Mouse (Mus musculus) neural tube, embryonic 13.5 days (tissue): ENCODE results near the gene Sypl. TPM values are rescaled to one million over a fixed set of nuclear protein-coding genes. Genes with fewer than 3 reads are reported as not detected.

Experiments
- ATAC-seq: fragments of 200-750 bp; cut with Nextera tagmentation; 2 replicates; pipeline ENCODE4 v1.8.0; 2017; ENCODE audit warnings: low read depth, mild to moderate bottlenecking, moderate TSS enrichment, moderate library complexity
- H3K27ac ChIP-seq: fragments of 300-500 bp; sonication (generic); replicated peaks from 2 replicates; pipeline ENCODE4 v1.5.1; 2015; ENCODE audit warnings: moderate library complexity, mild to moderate bottlenecking, inconsistent platforms
- H3K27me3 ChIP-seq: fragments of 300-500 bp; sonication (generic); 2 replicates; pipeline ENCODE4 v1.6.1; 2015; ENCODE audit warnings: mild to moderate bottlenecking, inconsistent platforms
- H3K36me3 ChIP-seq: fragments of 300-500 bp; sonication (generic); 2 replicates; pipeline ENCODE4 v1.6.1; 2015; ENCODE audit warnings: mild to moderate bottlenecking, inconsistent platforms
- H3K4me1 ChIP-seq: fragments of 300-500 bp; sonication (generic); replicated peaks from 2 replicates; pipeline ENCODE4 v1.6.1; 2015; ENCODE audit warnings: inconsistent platforms
- H3K4me2 ChIP-seq: fragments of 300-500 bp; sonication (generic); 2 replicates; pipeline ENCODE4 v1.6.1; 2015; ENCODE audit warnings: inconsistent platforms, mild to moderate bottlenecking, moderate library complexity
- H3K4me3 ChIP-seq: fragments of 300-500 bp; sonication (generic); 2 replicates; pipeline ENCODE4 v1.5.1; 2015; ENCODE audit warnings: mild to moderate bottlenecking, inconsistent platforms
- H3K9ac ChIP-seq: fragments of 300-500 bp; sonication (generic); 2 replicates; pipeline ENCODE4 v1.6.1; 2015; ENCODE audit warnings: moderate library complexity, mild to moderate bottlenecking, inconsistent platforms
- H3K9me3 ChIP-seq: fragments of 300-500 bp; sonication (generic); 2 replicates; pipeline ENCODE4 v1.6.1; 2016; ENCODE audit warnings: inconsistent platforms
- WGBS: fragments of 180-500 bp; shearing (Covaris S2); methylation state at CpG from one replicate; pipeline ENCODE4 v1.1.7; 2015; 5-methylcytosine and 5-hydroxymethylcytosine counted together
- polyA plus RNA-seq: library from polyadenylated mRNA; unstranded; fragments of >200 nt; fragmentation: Nextera tagmentation; extraction: Ambion mirVana; gene quantifications from 2 replicates; pipeline ENCODE4 v1.2.1, GENCODE M21; 2015

Gene Sypl
- polyA plus RNA-seq, 1 experiment from 2014 or later, result 39.8 TPM

DNA sequence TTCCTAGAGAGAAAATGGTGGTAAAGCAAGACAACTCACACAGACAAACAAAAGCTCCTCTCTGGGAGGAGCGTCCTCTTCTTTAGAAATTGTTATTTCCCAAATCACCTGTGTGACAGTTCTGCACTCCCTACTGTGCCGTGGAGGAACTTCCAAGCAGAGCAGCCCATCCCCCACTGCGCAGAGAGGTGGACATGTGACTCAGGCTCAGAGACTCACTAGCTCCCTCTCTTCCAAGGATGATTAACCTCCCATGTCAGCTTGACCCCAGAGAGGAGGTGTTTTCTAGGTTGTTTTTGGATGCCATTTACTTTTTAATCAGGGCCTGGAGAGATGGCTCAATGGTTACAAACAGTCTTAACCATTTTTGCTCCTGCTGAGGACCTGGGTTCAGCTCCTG lies 29.4 kb upstream of the Sypl start:
- Histone ChIP-seq H3K4me2 (no peak overlapping the region), H3K27me3 (0 out of 2 replicates have a peak, but pooled peaks cover 7% of the 10 kb centered on the region), H3K4me1 (peaks cover 22% of the 10 kb centered on the region), H3K36me3 (no peaks in the 10 kb centered on the region), H3K9me3 (no peaks in the 10 kb centered on the region), H3K9ac (no peak overlapping the region), H3K27ac (no peak overlapping the region), H3K4me3 (no peak overlapping the region)
- no peak for ATAC-seq
- whole genome bisulfite sequencing, result 36% methylated on average over 3 of the region's 3 CpGs

DNA sequence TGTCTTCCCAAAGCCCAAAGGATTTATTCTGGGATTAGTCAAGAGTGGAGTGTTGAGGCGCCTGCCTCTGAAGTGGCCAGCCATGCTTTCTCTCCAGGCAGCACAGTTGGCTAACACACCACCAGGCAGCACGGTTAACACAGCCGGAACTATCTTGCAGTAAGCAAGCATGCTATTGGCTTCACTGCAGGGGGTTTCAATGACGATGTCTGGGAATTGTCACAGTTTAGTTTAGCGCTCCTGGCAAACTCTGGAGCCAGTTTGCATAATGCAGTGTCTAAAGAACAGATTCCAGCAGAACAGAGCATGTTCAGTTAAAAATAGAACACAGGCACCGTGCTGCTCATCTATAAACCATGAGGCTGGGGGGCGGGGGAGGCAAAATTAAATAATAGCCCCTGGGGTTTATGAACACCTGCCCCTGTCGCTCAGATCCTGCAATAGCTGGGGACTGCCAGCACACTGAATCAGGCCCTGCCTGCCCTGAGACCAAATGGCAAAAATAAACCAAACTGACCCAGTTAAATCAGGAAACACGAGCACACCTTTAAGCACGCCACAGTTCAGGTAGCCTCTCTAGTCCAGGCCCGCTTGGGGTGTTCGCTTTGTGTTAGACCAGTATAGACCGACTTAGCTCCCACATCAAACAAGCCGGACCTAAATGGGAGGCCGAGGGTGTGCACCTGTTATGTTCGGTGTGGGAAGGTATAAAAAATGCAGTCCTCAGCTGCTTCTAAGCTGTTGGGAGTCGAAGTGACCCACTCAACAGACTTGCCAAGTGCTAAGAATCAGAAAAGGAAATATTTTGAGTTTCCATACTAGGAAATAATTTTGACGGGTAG lies 27.1 kb upstream of the Sypl start:
- Histone ChIP-seq H3K27me3 (0 out of 2 replicates have a peak, but pooled peaks cover 7% of the 10 kb centered on the region), H3K27ac (peak overlapping the region; percentile 73), H3K36me3 (no peaks in the 10 kb centered on the region), H3K9ac (no peak overlapping the region), H3K4me2 (peak overlapping the region; percentile 20), H3K4me1 (peaks cover 22% of the 10 kb centered on the region), H3K4me3 (no peak overlapping the region), H3K9me3 (no peaks in the 10 kb centered on the region)
- peak; percentile 77 for ATAC-seq
- 50% methylated on average over 18 of the region's 18 CpGs for WGBS

DNA sequence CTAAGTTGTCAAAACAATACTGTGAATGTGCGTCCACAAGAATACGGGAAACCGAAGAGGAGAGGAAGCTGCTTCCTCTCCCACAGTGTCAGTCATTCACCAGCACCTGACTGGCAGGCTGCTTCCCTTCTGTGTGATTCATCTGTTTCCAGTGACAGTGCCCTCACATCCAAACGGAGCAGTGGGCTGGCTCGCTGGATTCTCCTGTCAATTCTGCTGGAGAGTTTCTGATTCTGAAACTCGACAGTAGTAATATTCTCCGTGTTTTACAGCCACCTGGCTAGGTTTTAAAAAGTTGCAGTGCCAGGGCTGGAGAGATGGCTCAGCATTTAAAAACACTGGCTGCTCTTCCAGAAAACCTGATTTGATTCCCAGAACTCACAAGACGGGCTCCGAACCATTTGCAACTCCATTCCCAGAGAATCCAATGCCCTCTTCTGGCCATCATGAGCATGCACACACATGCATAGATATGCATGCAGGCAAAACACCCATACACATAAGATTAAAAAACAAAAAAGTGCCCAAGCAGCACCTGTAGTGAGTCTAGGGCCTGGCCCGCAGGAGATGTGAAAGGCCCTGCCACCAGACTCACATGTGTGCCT lies 26.4 kb upstream of the Sypl start:
- 79% methylated on average over 10 of the region's 10 CpGs for WGBS
- no peak for ATAC-seq
- no peak overlapping the region for H3K4me3 ChIP-seq
- H3K4me1 ChIP-seq, result peaks cover 22% of the 10 kb centered on the region
- H3K4me2 ChIP-seq, result no peak overlapping the region
- 0 out of 2 replicates have a peak, but pooled peaks cover 7% of the 10 kb centered on the region for H3K27me3 ChIP-seq
- no peak overlapping the region for H3K9ac ChIP-seq
- H3K36me3 ChIP-seq, result no peaks in the 10 kb centered on the region
- no peaks in the 10 kb centered on the region for H3K9me3 ChIP-seq
- H3K27ac ChIP-seq, result no peak overlapping the region; the same call in 1 of the 2 replicates

DNA sequence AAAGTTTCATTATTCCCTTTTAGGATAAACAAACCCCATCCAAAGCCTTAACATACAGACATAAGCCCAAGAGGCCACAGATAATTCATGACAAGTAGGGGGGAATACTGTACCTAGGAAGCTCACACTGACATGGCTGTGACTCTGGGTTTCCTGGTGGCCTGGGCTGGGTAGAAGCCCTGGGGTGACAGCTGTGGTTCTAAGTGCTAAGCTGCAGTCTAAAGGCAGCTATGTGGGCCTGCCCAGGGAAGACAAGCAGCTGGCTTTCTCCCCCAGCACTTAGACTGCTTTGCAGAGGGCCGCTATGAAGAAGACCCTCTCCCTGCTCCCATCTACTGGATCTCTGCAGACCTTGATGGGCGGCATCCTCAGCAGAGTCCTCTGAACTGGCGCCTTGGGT lies 25.5 kb upstream of the Sypl start:
- 43% methylated on average over 3 of the region's 3 CpGs for WGBS
- Histone ChIP-seq H3K27ac (no peak overlapping the region), H3K36me3 (no peaks in the 10 kb centered on the region), H3K4me2 (no peak overlapping the region), H3K4me1 (peaks cover 22% of the 10 kb centered on the region), H3K27me3 (0 out of 2 replicates have a peak, but pooled peaks cover 7% of the 10 kb centered on the region), H3K9me3 (no peaks in the 10 kb centered on the region), H3K4me3 (no peak overlapping the region), H3K9ac (no peak overlapping the region)
- no peak for ATAC-seq

DNA sequence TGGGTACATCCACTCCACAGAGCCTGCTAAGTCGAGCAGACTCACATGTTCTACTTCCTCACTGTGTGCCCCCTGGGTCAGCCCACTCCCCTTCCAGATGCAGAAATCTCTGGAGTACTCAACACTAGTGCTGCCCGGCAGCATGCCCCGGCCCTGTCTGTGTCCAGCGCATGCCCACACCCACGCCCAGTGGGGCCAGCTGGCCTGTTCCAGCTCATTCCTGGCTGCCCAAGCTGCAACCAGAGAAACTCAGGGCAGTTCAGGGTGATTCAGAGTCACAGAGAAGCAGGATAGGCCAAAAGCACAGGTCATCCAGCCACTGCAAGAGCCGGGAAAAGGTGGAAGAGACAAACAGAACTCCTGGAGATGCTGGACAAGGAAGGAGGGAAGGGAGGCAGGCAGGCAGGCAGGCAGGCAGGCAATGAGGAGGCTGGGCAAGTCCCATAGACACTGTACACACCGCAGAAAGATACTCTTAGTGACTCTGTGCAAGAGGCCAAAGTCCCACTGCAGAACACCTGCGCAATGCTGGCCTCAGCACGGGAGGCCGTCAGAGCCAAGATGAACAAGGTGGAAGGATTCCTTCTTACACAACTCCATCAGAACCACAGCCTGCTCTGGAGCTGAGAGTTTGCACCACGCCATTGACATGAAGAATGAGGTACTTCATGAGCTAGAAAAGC lies 23.7 kb upstream of the Sypl start:
- 89% methylated on average over 11 of the region's 11 CpGs for WGBS
- ATAC-seq, result no peak
- peaks cover 22% of the 10 kb centered on the region for H3K4me1 ChIP-seq
- no peak overlapping the region for H3K4me3 ChIP-seq
- H3K4me2 ChIP-seq, result no peak overlapping the region
- H3K27ac ChIP-seq, result no peak overlapping the region
- H3K36me3 ChIP-seq, result no peaks in the 10 kb centered on the region
- H3K9ac ChIP-seq, result no peak overlapping the region
- H3K9me3 ChIP-seq, result no peaks in the 10 kb centered on the region
- H3K27me3 ChIP-seq, result 0 out of 2 replicates have a peak, but pooled peaks cover 7% of the 10 kb centered on the region

DNA sequence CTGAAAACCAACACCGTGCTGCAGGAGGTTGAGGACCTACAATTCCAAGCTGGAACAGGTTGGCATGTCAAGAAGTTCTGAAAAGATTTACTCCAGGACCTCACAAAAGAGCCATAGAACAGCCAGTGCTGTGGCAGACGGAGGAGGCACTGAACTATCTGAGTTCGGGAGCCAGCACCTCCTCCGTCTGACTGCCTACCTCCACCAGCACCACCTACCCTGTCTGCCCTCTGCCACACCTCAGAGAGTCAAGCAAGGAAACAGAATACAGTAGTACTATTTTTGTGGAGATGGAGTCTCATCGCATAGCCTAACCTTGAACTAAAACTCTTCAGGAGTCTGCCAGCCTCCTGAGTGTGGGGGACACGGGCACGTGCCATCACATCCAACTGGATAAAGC lies 23.1 kb upstream of the Sypl start:
- WGBS, result 82% methylated on average over 7 of the region's 7 CpGs
- Histone ChIP-seq H3K27ac (no peak overlapping the region), H3K9ac (no peak overlapping the region), H3K4me2 (no peak overlapping the region), H3K27me3 (0 out of 2 replicates have a peak, but pooled peaks cover 7% of the 10 kb centered on the region), H3K4me1 (peaks cover 18% of the 10 kb centered on the region), H3K4me3 (no peak overlapping the region), H3K9me3 (no peaks in the 10 kb centered on the region), H3K36me3 (no peaks in the 10 kb centered on the region)
- no peak for ATAC-seq

DNA sequence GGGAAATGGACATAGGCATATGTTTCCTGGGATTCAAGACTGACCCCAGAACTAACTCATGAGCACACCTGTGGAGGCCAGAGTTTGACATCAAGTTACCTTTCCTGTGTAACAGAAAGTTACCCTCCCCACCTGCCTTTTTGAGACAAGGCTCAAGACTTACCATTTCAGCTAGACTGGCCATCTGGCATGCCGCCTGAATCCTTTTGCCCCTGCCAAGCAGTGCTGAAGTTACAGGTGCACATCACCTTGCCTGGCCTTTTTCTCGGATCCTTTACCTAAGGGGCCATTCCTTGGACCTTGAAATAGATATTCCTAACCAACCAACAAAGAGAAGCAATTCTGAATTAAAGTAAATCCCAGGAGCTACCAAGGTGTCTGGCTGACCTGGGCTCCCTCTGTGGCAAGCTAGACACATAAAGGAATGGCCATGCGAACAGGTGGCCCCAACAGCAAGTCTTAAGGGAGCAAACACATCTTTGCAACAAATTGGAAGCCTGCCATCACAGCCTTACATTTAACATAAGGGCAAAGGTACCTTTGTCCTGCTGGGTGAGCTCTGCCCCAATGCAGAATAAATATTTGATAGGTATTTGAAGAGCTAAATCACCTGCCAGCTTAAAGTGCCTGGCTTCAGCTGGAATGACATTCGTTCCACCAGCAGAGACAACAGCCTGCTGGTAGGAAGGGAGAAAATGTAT lies 17.3 kb upstream of the Sypl start:
- Histone ChIP-seq H3K9me3 (no peaks in the 10 kb centered on the region), H3K36me3 (no peaks in the 10 kb centered on the region), H3K4me1 (no peaks in the 10 kb centered on the region), H3K27me3 (no peaks in the 10 kb centered on the region), H3K4me3 (no peak overlapping the region), H3K4me2 (no peak overlapping the region), H3K9ac (no peak overlapping the region), H3K27ac (no peak overlapping the region)
- ATAC-seq, result no peak
- WGBS, result 88% methylated on average over 4 of the region's 4 CpGs

DNA sequence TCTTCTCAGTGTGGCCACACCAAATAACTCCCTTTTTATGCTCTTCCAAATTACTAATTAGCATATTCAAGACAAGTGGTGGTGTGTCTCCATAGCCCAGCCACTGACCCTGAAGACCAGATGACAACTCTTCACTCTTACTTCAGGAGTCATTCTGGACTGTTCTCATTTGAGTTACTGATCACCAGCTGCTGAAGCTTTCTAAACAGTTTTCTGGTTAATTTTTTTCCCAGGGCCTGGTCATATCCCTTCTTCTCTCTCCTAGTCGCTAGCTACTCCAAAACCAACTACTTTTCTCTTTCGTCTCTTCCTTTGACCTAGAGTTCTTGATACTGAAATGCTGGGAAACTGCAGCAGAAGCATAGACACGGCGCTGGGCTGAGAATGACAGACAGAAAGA lies 12.6 kb upstream of the Sypl start:
- Histone ChIP-seq H3K27ac (no peak overlapping the region), H3K4me3 (no peak overlapping the region), H3K4me2 (no peak overlapping the region), H3K9me3 (no peaks in the 10 kb centered on the region), H3K27me3 (no peaks in the 10 kb centered on the region), H3K9ac (no peak overlapping the region), H3K36me3 (no peaks in the 10 kb centered on the region), H3K4me1 (peaks cover 17% of the 10 kb centered on the region)
- no peak for ATAC-seq
- WGBS, result 92% methylated on average over 4 of the region's 4 CpGs

DNA sequence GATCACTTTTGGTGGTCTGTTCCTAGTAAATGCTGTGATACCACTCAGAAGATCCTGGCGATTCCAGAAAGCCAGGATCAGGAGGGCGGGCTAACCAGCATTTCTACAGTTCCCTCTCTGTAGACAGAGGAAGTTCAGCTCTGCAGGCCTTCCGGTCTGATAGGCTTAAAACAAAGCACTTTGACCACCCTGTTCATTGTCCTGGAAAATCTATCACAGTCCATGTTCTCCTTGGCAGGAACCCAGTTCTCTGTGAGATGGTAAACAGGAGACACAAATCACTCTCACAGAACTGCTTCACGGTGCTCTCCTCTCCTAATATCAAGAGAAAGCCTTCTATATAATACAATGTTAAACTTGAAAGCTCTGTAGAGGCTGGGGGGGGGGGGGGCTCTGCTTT lies 10.3 kb upstream of the Sypl start:
- Histone ChIP-seq H3K9me3 (no peaks in the 10 kb centered on the region), H3K4me1 (peaks cover 17% of the 10 kb centered on the region), H3K36me3 (no peaks in the 10 kb centered on the region), H3K27me3 (no peaks in the 10 kb centered on the region), H3K27ac (0 out of 2 replicates have a peak overlapping the region, but pooled peaks have one; percentile 34), H3K4me3 (no peak overlapping the region), H3K9ac (no peak overlapping the region), H3K4me2 (no peak overlapping the region)
- ATAC-seq, result 0 out of 2 replicates have a peak, but pooled peaks have one; percentile 53
- 44% methylated on average over 4 of the region's 4 CpGs for WGBS

DNA sequence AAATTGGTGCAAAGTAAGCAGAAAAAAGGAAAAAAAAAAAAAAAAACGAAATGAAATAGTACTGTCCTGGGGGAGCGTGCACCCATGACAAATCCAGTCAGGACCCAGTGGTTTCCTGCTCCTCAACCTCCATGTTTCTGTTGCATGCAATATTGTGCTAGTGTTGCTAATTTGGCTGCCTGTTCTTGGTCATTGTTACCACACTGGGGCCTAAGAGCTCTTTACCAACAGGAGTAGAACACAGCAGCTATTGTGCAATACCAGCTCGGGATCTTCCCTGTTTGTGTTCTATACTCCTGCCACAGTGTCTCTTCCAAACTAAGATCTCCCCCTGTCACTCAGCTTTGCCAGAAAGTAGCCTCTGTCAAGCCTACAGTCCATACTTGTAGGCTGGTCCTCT lies 9.7 kb upstream of the Sypl start:
- H3K27ac ChIP-seq, result no peak overlapping the region
- H3K27me3 ChIP-seq, result no peaks in the 10 kb centered on the region
- no peak for ATAC-seq
- H3K4me1 ChIP-seq, result peaks cover 17% of the 10 kb centered on the region
- H3K9ac ChIP-seq, result no peak overlapping the region
- WGBS, result 69% methylated on average over 3 of the region's 3 CpGs
- H3K4me3 ChIP-seq, result no peak overlapping the region
- no peak overlapping the region for H3K4me2 ChIP-seq
- no peaks in the 10 kb centered on the region for H3K9me3 ChIP-seq
- H3K36me3 ChIP-seq, result no peaks in the 10 kb centered on the region

DNA sequence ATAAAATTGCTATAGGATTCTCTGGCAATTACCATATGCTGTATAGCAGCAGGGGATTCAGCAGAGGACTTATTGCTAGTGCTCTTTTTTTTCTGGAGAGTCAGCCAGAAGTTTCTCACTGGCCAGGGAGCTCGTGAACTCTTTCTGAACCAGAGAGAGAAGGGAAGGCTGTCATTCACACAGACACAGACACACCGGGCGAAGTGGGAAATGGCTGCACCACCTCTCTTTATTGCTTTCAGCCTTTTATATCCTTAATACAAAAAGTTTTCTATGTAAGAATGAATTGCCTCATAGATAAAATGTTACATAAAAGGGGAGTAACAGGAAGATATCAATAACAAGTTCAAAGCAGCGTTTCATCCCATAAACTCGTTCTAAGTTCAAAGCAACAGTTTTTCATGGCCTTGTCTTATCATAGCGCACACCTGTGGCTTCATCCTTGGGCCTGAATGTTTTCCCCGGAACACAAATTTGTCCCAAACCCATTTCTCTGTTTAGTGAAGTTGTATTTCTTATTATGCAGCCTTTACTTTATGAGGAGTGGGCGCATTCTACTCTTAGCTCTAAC lies 8.7 kb upstream of the Sypl start:
- Histone ChIP-seq H3K4me3 (no peak overlapping the region), H3K27ac (no peak overlapping the region), H3K9ac (no peak overlapping the region), H3K4me2 (no peak overlapping the region), H3K27me3 (no peaks in the 10 kb centered on the region), H3K4me1 (peaks cover 17% of the 10 kb centered on the region), H3K36me3 (no peaks in the 10 kb centered on the region), H3K9me3 (no peaks in the 10 kb centered on the region)
- WGBS, result 54% methylated on average over 8 of the region's 8 CpGs
- no peak for ATAC-seq
